Mouse (Mus musculus) heart, adult 10 weeks (tissue): Measurements from ENCODE around the gene Tysnd1. TPM values are rescaled to one million over a fixed set of nuclear protein-coding genes. Genes with fewer than 3 reads are reported as not detected.

Experiments used
- polyA plus RNA-seq: library from polyadenylated mRNA; stranded (reverse); fragments of 350-450 nt; fragmentation: Illumina TruSeq; extraction: RNeasy Lipid Tissue Mini Kit (QIAGEN cat#74804); gene quantifications from one replicate; pipeline ENCODE4 v1.2.3, GENCODE M21; 2014; ENCODE audit warnings: low read depth, low replicate concordance

Gene Tysnd1
- 13.1 TPM for polyA plus RNA-seq

GRCm38 (mm10) chr10:61694870-61695670 lies at the start of gene Tysnd1:
Gene Tysnd1 (plus strand): TSS chr10:61695514.

GRCm38 (mm10) chr10:61647790-61648736 lies 47.3 kb upstream of the Tysnd1 start, which contains the start of gene Ppa1:
Gene Ppa1 (plus strand): TSS chr10:61648552.

DNA sequence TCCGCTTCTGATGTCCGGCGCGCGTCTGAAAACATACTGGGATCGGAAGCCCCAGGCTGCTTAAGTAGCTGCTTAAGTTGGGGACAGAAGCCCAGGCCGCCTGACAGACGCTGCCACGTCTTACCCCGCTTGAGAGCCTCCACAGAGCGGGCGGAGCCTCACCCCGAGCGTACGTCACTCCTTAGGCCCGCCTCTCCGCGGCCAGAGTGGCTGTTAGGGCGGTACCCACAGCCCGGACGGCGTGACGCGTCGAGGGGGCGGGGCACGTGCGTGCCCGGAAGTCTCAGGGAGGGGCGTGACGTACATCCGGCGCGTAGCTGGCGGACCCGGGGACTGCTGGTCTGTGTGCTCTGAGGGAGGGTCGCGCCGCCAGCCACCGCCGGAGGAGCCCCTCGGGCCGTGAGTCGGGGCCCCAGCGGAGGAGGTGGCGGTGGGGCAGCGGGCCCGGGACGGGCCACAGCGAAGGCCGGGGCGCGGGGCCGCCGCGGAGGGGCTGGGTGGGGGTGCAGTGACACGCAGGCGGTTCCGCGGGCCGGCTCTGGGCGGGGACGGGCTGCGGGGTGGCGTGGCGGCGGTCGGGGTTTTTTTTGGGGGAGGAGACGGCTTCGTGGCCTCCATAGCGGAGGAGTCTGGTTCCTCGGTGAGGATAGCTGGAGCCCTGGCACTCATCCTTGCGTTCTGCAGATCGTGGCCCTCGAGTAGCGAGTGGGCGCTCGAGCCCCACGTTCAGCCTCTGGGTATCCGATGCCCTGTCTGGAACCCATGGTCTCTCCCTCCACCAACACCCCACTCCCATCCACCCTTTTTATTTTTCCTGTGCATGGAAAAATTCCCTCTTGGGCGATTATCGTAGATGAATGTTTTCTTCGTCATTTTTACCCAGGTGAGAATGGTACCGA lies 15.1 kb upstream of the Tysnd1 start, which contains the start of gene Sar1a:
TSS of gene Sar1a (plus strand) at position 285 of the 899 bp plus-strand sequence.

DNA sequence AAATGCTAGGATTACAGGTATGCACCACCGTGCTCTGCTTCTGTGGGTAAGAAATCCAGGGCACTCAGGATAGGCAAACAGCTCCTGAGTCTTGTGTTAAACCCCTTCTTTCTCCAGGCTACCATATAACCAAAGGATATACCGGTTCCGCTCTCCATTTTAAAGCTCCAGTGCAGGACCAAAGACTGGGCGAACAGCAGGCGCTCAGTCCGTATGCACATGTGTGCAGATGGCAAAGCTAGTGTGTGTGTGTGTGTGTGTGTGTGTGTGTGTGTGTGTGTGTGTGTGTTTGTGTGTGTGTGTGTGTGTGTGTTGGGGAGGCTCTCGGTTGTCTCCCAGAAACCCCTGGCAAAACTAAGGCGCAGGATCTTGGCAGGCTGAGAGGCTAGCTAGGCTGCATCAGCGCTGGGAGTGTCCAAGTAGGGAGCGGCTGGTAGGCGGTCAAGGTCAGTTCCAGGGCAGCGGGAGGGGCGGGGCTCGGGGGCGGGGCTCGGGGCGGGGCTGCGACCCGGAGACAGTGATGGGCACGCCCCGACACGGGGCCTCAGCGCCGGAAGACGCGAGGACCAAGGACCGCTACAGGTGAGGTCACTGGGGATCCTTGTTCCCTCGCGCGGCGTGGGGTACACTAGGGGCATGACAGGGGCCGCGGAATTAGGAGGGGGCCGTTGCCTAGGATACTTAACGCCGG lies 19.6 kb downstream of the Tysnd1 start, which contains the start of gene Aifm2:
TSS of gene Aifm2 (plus strand) at position 493 of the 691 bp plus-strand sequence.

Other genes with a start within 250 kb of the Tysnd1 start
- 54.2 TPM for gene Eif4ebp2, start 242.9 kb upstream of the Tysnd1 start, polyA plus RNA-seq
- gene Lrrc20, start 219.7 kb upstream of the Tysnd1 start, polyA plus RNA-seq = 34.1 TPM
- not detected for gene Npffr1, start 100.0 kb upstream of the Tysnd1 start, polyA plus RNA-seq
- 56.9 TPM for gene Ppa1, start 47.0 kb upstream of the Tysnd1 start, polyA plus RNA-seq
- 195 TPM for gene Sar1a, start 15.2 kb upstream of the Tysnd1 start, polyA plus RNA-seq
- 28.4 TPM for gene Aifm2, start 19.7 kb downstream of the Tysnd1 start, polyA plus RNA-seq
- 7.4 TPM for gene H2afy2, start 88.6 kb downstream of the Tysnd1 start, polyA plus RNA-seq